In the genomic region with DNA sequence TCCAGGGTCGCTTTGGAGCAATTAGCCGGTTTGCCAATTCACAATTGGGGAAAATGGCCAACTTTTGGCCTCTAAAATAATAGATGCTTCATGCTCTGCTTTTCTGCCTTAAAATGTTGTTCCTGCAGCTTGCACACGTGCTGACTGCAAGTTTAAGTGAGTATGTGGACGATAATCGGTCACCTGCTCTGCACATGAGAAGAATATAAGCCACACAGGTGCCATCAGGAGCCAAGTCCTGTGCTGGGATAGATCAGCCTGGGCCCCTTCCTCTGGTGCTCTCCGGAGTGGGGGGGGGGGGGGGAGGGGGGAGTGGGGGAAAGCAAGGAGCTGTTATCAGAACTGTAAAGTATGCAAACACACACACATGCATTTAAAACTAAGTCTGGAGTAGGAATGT, we compare ENCODE assay signal across 7 mouse cellular contexts. TPM values are rescaled to one million over a fixed set of nuclear protein-coding genes. Genes with fewer than 3 reads are reported as not detected.
DNase-seq lines count a peak whose midpoint lies in the region; ATAC-seq and TF ChIP-seq lines count a peak whose summit lies in the region.

No protein-coding gene starts in this region.

- 0 out of 2 replicates have a peak, but pooled peaks cover 4% of the 10 kb centered on the region for H3K4me1 ChIP-seq in lung, postnatal 0 days (ENCODE audit: insufficient read depth, low read depth, low read length)
- peaks cover 38% of the 10 kb centered on the region for H3K4me1 ChIP-seq in forebrain, embryonic 13.5 days
- H3K4me1 ChIP-seq in limb, embryonic 14.5 days (ENCODE audit: control insufficient read depth, insufficient read depth, low read length), result peaks cover 24% of the 10 kb centered on the region
- H3K4me1 ChIP-seq in stomach, embryonic 14.5 days (ENCODE audit: control insufficient read depth, insufficient read depth, low read length), result peaks cover 6% of the 10 kb centered on the region; the same call in 1 of the 2 replicates

- TF ChIP-seq CTCF in lung, postnatal 0 days (IDR thresholded peaks at IDR 0.05), result no peak

- no peak for TF ChIP-seq EP300 in lung, postnatal 0 days (IDR thresholded peaks at IDR 0.05)

- peaks cover 15% of the 10 kb centered on the region; the same call in 1 of the 2 replicates for H3K27me3 ChIP-seq in lung, postnatal 0 days (replicated peaks; ENCODE audit: insufficient read depth, low read length)
- H3K27me3 ChIP-seq in forebrain, embryonic 13.5 days, result peaks cover 26% of the 10 kb centered on the region
- 0 out of 2 replicates have a peak, but pooled peaks cover 4% of the 10 kb centered on the region for H3K27me3 ChIP-seq in limb, embryonic 14.5 days (ENCODE audit: control insufficient read depth, insufficient read depth, low read length)
- 0 out of 2 replicates have a peak, but pooled peaks cover 3% of the 10 kb centered on the region for H3K27me3 ChIP-seq in stomach, embryonic 14.5 days (ENCODE audit: control insufficient read depth, insufficient read depth, low read length)

- peak overlapping the region; percentile 98 for H3K4me2 ChIP-seq in lung, postnatal 0 days (replicated peaks; ENCODE audit: low read depth, low read length)
- H3K4me2 ChIP-seq in forebrain, embryonic 13.5 days, result peak overlapping the region; percentile 92
- peak overlapping the region; percentile 93 for H3K4me2 ChIP-seq in limb, embryonic 14.5 days (replicated peaks; ENCODE audit: low read depth, low read length, severe bottlenecking)
- peak overlapping the region; percentile 94 for H3K4me2 ChIP-seq in stomach, embryonic 14.5 days (replicated peaks; ENCODE audit: low read depth, low read length)

- peak; percentile 5 for DNase-seq in lung, postnatal 0 days (ENCODE audit: low spot score)
- no peak for DNase-seq in lung, postnatal 36 days
- no peak for DNase-seq in limb, embryonic 14.5 days (ENCODE audit: low spot score)
- DNase-seq in embryo, embryonic 10.5 days (ENCODE audit: low spot score), result no peak
- DNase-seq in cerebellum, adult 9-10 months, result no peak

- no peaks in the 10 kb centered on the region for H3K36me3 ChIP-seq in lung, postnatal 0 days (ENCODE audit: insufficient read depth, low read length)
- H3K36me3 ChIP-seq in forebrain, embryonic 13.5 days (ENCODE audit: poor library complexity, severe bottlenecking), result no peaks in the 10 kb centered on the region
- no peaks in the 10 kb centered on the region for H3K36me3 ChIP-seq in limb, embryonic 14.5 days (ENCODE audit: control insufficient read depth, insufficient read depth, low read length)
- H3K36me3 ChIP-seq in stomach, embryonic 14.5 days (ENCODE audit: control insufficient read depth, insufficient read depth, low read length), result no peaks in the 10 kb centered on the region

- no peak for TF ChIP-seq POLR2A in limb, embryonic 14.5 days (IDR thresholded peaks at IDR 0.05; ENCODE audit: borderline replicate concordance, extremely low read depth, insufficient read depth, insufficient read length)

- no peak for ATAC-seq in lung, postnatal 0 days
- ATAC-seq in forebrain, embryonic 13.5 days, result peak; percentile 48
- no peak for ATAC-seq in limb, embryonic 14.5 days (ENCODE audit: low FRiP score, low read depth)
- no peak for ATAC-seq in stomach, embryonic 14.5 days (ENCODE audit: insufficient number of reproducible peaks, insufficient read depth, low FRiP score, low read depth)

- H3K27ac ChIP-seq in lung, postnatal 0 days (ENCODE audit: low read length), result no peak overlapping the region
- no peak overlapping the region for H3K27ac ChIP-seq in forebrain, embryonic 13.5 days
- H3K27ac ChIP-seq in limb, embryonic 14.5 days (replicated peaks; ENCODE audit: low read depth, low read length), result peak overlapping the region; percentile 71; the same call in 1 of the 2 replicates
- H3K27ac ChIP-seq in stomach, embryonic 14.5 days (ENCODE audit: low read length), result no peak overlapping the region

- H3K9me3 ChIP-seq in lung, postnatal 0 days (ENCODE audit: low read length), result no peaks in the 10 kb centered on the region
- H3K9me3 ChIP-seq in forebrain, embryonic 13.5 days (replicated peaks), result no peaks in the 10 kb centered on the region
- H3K9me3 ChIP-seq in limb, embryonic 14.5 days (ENCODE audit: control insufficient read depth, low read length), result no peaks in the 10 kb centered on the region
- H3K9me3 ChIP-seq in stomach, embryonic 14.5 days (ENCODE audit: control insufficient read depth, low read depth, low read length), result no peaks in the 10 kb centered on the region

- 11% methylated on average over 6 of the region's 6 CpGs for WGBS in lung, postnatal 0 days
- WGBS in forebrain, embryonic 13.5 days, result 15% methylated on average over 5 of the region's 6 CpGs
- 8% methylated on average over 5 of the region's 6 CpGs for whole genome bisulfite sequencing in limb, embryonic 14.5 days
- WGBS in stomach, embryonic 14.5 days, result 15% methylated on average over 5 of the region's 6 CpGs

- peak overlapping the region; percentile 58 for H3K4me3 ChIP-seq in lung, postnatal 0 days (ENCODE audit: low read depth, low read length)
- peak overlapping the region; percentile 63 for H3K4me3 ChIP-seq in forebrain, embryonic 13.5 days
- peak overlapping the region; percentile 80 for H3K4me3 ChIP-seq in limb, embryonic 14.5 days (replicated peaks; ENCODE audit: low read length)
- peak overlapping the region; percentile 64 for H3K4me3 ChIP-seq in stomach, embryonic 14.5 days (ENCODE audit: low read depth, low read length)

- H3K9ac ChIP-seq in lung, postnatal 0 days (replicated peaks; ENCODE audit: low read depth), result no peak overlapping the region
- peak overlapping the region; percentile 63 for H3K9ac ChIP-seq in forebrain, embryonic 13.5 days
- peak overlapping the region; percentile 78 for H3K9ac ChIP-seq in limb, embryonic 14.5 days (ENCODE audit: low read depth, low read length, severe bottlenecking)
- H3K9ac ChIP-seq in stomach, embryonic 14.5 days (replicated peaks; ENCODE audit: low read depth, low read length), result 0 out of 2 replicates have a peak overlapping the region, but pooled peaks have one; percentile 2

RNA-seq across cellular contexts. Expression of a gene that starts 0.5 kb away (rescaled TPM):
- polyA plus RNA-seq in lung, postnatal 0 days (2015; fragmentation: Nextera tagmentation; extraction: Ambion mirVana), result 1.7 and 1.9 TPM in 2 replicates
- 5.5 and 6.1 TPM in 2 replicates for polyA plus RNA-seq in forebrain, embryonic 13.5 days (2015; fragmentation: Nextera tagmentation; extraction: Ambion mirVana)
- 34.3 and 44.9 TPM in 2 replicates for polyA plus RNA-seq in limb, embryonic 14.5 days (2012; rRNA removed)
- polyA plus RNA-seq in limb, embryonic 14.5 days (2014; fragmentation: Nextera tagmentation; extraction: Ambion mirVana), result 6.6 and 11.1 TPM in 2 replicates
- polyA plus RNA-seq in stomach, embryonic 14.5 days (2014; fragmentation: Nextera tagmentation; extraction: Ambion mirVana), result 4.6 and 6.0 TPM in 2 replicates

RNA-seq across cellular contexts. Expression of a gene that starts 48.3 kb away (rescaled TPM):
- polyA plus RNA-seq in lung, postnatal 0 days (2015; fragmentation: Nextera tagmentation; extraction: Ambion mirVana), result 364 and 369 TPM in 2 replicates
- polyA plus RNA-seq in forebrain, embryonic 13.5 days (2015; fragmentation: Nextera tagmentation; extraction: Ambion mirVana), result 444 and 467 TPM in 2 replicates
- polyA plus RNA-seq in limb, embryonic 14.5 days (2012; rRNA removed), result 105 and 138 TPM in 2 replicates
- 289 and 304 TPM in 2 replicates for polyA plus RNA-seq in limb, embryonic 14.5 days (2014; fragmentation: Nextera tagmentation; extraction: Ambion mirVana)
- 267 and 268 TPM in 2 replicates for polyA plus RNA-seq in stomach, embryonic 14.5 days (2014; fragmentation: Nextera tagmentation; extraction: Ambion mirVana)
